Mouse (Mus musculus): ENCODE results near the gene Abhd10.
A peak's percentile ranks its signal among the peaks of the same experiment; 100 is the strongest.

Gene Abhd10

GRCm38 (mm10) chr16:45758726-45759269, 16.0 kb upstream of the Abhd10 start:
- Histone ChIP-seq H3K36me3 (ENCODE audit: control insufficient read depth, insufficient read depth, low read length, poor library complexity, severe bottlenecking) (no peaks in the 10 kb centered on the region), H3K27me3 (ENCODE audit: control insufficient read depth, insufficient read depth, low read length, poor library complexity, severe bottlenecking) (no peaks in the 10 kb centered on the region)
- DNase-seq (ENCODE audit: low read depth, low spot score): no peak

GRCm38 (mm10) chr16:45757421-45758078, 14.8 kb upstream of the Abhd10 start:
- Histone ChIP-seq H3K36me3 (ENCODE audit: control insufficient read depth, insufficient read depth, low read length, poor library complexity, severe bottlenecking) (no peaks in the 10 kb centered on the region), H3K27me3 (ENCODE audit: control insufficient read depth, insufficient read depth, low read length, poor library complexity, severe bottlenecking) (no peaks in the 10 kb centered on the region)
- DNase-seq (ENCODE audit: low read depth, low spot score): no peak

- peak; percentile 74 for DNase-seq (ENCODE audit: low read depth, low spot score)
- no peaks in the 10 kb centered on the region for H3K36me3 ChIP-seq (ENCODE audit: control insufficient read depth, insufficient read depth, low read length, poor library complexity, severe bottlenecking)
- no peaks in the 10 kb centered on the region for H3K27me3 ChIP-seq (ENCODE audit: control insufficient read depth, insufficient read depth, low read length, poor library complexity, severe bottlenecking)
Observed at GRCm38 (mm10) chr16:45756855-45757254, 14.1 kb upstream of the Abhd10 start.

- H3K27me3 ChIP-seq (ENCODE audit: control insufficient read depth, insufficient read depth, low read length, poor library complexity, severe bottlenecking): no peaks in the 10 kb centered on the region
- DNase-seq (ENCODE audit: low read depth, low spot score): peak; percentile 22
- H3K36me3 ChIP-seq (ENCODE audit: control insufficient read depth, insufficient read depth, low read length, poor library complexity, severe bottlenecking): no peaks in the 10 kb centered on the region
Observed at GRCm38 (mm10) chr16:45743591-45744144, 913 bp upstream of the Abhd10 start.

- Histone ChIP-seq H3K27me3 (ENCODE audit: control insufficient read depth, insufficient read depth, low read length, poor library complexity, severe bottlenecking) (no peaks in the 10 kb centered on the region), H3K36me3 (ENCODE audit: control insufficient read depth, insufficient read depth, low read length, poor library complexity, severe bottlenecking) (peaks cover 4% of the 10 kb centered on the region)
- no peak for DNase-seq (ENCODE audit: low read depth, low spot score)
Observed at GRCm38 (mm10) chr16:45737880-45738279, 4.9 kb downstream of the Abhd10 start.

GRCm38 (mm10) chr16:45736724-45737123, 6.0 kb downstream of the Abhd10 start:
- DNase-seq (ENCODE audit: low read depth, low spot score): no peak
- H3K36me3 ChIP-seq (ENCODE audit: control insufficient read depth, insufficient read depth, low read length, poor library complexity, severe bottlenecking): peaks cover 6% of the 10 kb centered on the region
- no peaks in the 10 kb centered on the region for H3K27me3 ChIP-seq (ENCODE audit: control insufficient read depth, insufficient read depth, low read length, poor library complexity, severe bottlenecking)

- peaks cover 12% of the 10 kb centered on the region for H3K36me3 ChIP-seq (ENCODE audit: control insufficient read depth, insufficient read depth, low read length, poor library complexity, severe bottlenecking)
- no peaks in the 10 kb centered on the region for H3K27me3 ChIP-seq (ENCODE audit: control insufficient read depth, insufficient read depth, low read length, poor library complexity, severe bottlenecking)
- no peak for DNase-seq (ENCODE audit: low read depth, low spot score)
Observed at GRCm38 (mm10) chr16:45729163-45729562, 13.6 kb downstream of the Abhd10 start.

GRCm38 (mm10) chr16:45724742-45725102, 18.0 kb downstream of the Abhd10 start:
- DNase-seq (ENCODE audit: low read depth, low spot score): no peak
- Histone ChIP-seq H3K27me3 (ENCODE audit: control insufficient read depth, insufficient read depth, low read length, poor library complexity, severe bottlenecking) (no peaks in the 10 kb centered on the region; the same call in 1 of the 2 replicates), H3K36me3 (ENCODE audit: control insufficient read depth, insufficient read depth, low read length, poor library complexity, severe bottlenecking) (no peaks in the 10 kb centered on the region)

GRCm38 (mm10) chr16:45724061-45724741, 18.6 kb downstream of the Abhd10 start, which contains the start of gene Tagln3:
TSS of gene Tagln3 (minus strand) at chr16:45724608.
- no peaks in the 10 kb centered on the region for H3K36me3 ChIP-seq (ENCODE audit: control insufficient read depth, insufficient read depth, low read length, poor library complexity, severe bottlenecking)
- no peaks in the 10 kb centered on the region; the same call in 1 of the 2 replicates for H3K27me3 ChIP-seq (ENCODE audit: control insufficient read depth, insufficient read depth, low read length, poor library complexity, severe bottlenecking)
- no peak for DNase-seq (ENCODE audit: low read depth, low spot score)

GRCm38 (mm10) chr16:45723172-45723901, 19.4 kb downstream of the Abhd10 start:
- no peak for DNase-seq (ENCODE audit: low read depth, low spot score)
- Histone ChIP-seq H3K27me3 (ENCODE audit: control insufficient read depth, insufficient read depth, low read length, poor library complexity, severe bottlenecking) (no peaks in the 10 kb centered on the region; the same call in 1 of the 2 replicates), H3K36me3 (ENCODE audit: control insufficient read depth, insufficient read depth, low read length, poor library complexity, severe bottlenecking) (no peaks in the 10 kb centered on the region)

- DNase-seq (ENCODE audit: low read depth, low spot score): no peak
- H3K27me3 ChIP-seq (ENCODE audit: control insufficient read depth, insufficient read depth, low read length, poor library complexity, severe bottlenecking): no peaks in the 10 kb centered on the region; the same call in 1 of the 2 replicates
Observed at GRCm38 (mm10) chr16:45722460-45722951, 20.2 kb downstream of the Abhd10 start.

GRCm38 (mm10) chr16:45720022-45720630, 22.6 kb downstream of the Abhd10 start:
- Histone ChIP-seq H3K27me3 (ENCODE audit: control insufficient read depth, insufficient read depth, low read length, poor library complexity, severe bottlenecking) (no peaks in the 10 kb centered on the region; the same call in 1 of the 2 replicates), H3K36me3 (ENCODE audit: control insufficient read depth, insufficient read depth, low read length, poor library complexity, severe bottlenecking) (no peaks in the 10 kb centered on the region)
- no peak for DNase-seq (ENCODE audit: low read depth, low spot score)

More at GRCm38 (mm10) chr16:45722460-45722951, 20.2 kb downstream of the Abhd10 start:
- no peaks in the 10 kb centered on the region for H3K36me3 ChIP-seq (ENCODE audit: control insufficient read depth, insufficient read depth, low read length, poor library complexity, severe bottlenecking)

- no peaks in the 10 kb centered on the region for H3K36me3 ChIP-seq (ENCODE audit: control insufficient read depth, insufficient read depth, low read length, poor library complexity, severe bottlenecking)
- H3K27me3 ChIP-seq (ENCODE audit: control insufficient read depth, insufficient read depth, low read length, poor library complexity, severe bottlenecking): no peaks in the 10 kb centered on the region
- no peak for DNase-seq (ENCODE audit: low read depth, low spot score)
Observed at GRCm38 (mm10) chr16:45718296-45718695, 24.5 kb downstream of the Abhd10 start.

- no peak for DNase-seq (ENCODE audit: low read depth, low spot score)
- Histone ChIP-seq H3K27me3 (ENCODE audit: control insufficient read depth, insufficient read depth, low read length, poor library complexity, severe bottlenecking) (no peaks in the 10 kb centered on the region), H3K36me3 (ENCODE audit: control insufficient read depth, insufficient read depth, low read length, poor library complexity, severe bottlenecking) (no peaks in the 10 kb centered on the region)
Observed at GRCm38 (mm10) chr16:45714489-45715150, 28.1 kb downstream of the Abhd10 start.
